Mouse (Mus musculus): ENCODE results near the gene Nfatc4.

Gene Nfatc4

DNA sequence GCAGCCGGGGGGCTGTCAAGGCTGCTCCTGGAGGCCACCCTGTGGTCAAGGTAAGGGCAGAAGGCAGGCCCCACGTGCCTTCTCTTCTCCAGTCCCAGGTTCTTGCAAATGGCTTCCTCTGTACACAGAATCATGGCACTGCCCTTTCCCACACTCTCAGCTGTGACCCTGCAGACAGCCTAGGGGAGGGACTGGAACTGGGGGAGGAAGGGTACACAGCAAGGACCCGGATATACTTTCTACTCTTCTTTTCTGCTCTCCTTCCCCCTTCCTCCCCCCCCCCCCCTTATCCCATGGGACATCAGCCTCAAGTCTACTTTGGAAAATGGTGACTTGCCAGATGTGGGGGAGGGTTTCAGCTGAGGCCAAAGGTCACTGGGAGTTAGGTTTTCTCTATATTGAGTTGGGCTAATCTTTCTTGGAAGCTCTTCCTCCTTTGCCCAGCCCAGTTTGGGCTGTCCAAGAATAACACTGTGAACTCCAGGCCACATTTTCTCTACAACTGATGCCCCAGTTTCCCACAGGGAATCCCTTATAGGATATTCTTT, 5.8 kb downstream of the Nfatc4 start:
- no peak for DNase-seq (ENCODE audit: low read depth, low spot score)
- Histone ChIP-seq H3K27me3 (ENCODE audit: control insufficient read depth, insufficient read depth, low read length, poor library complexity, severe bottlenecking) (no peaks in the 10 kb centered on the region; the same call in none of the 2 replicates), H3K36me3 (ENCODE audit: control insufficient read depth, insufficient read depth, low read length, poor library complexity, severe bottlenecking) (no peaks in the 10 kb centered on the region)

GRCm38 (mm10) chr14:55829854-55830253, 6.9 kb downstream of the Nfatc4 start:
- Histone ChIP-seq H3K27me3 (ENCODE audit: control insufficient read depth, insufficient read depth, low read length, poor library complexity, severe bottlenecking) (no peaks in the 10 kb centered on the region), H3K36me3 (ENCODE audit: control insufficient read depth, insufficient read depth, low read length, poor library complexity, severe bottlenecking) (no peaks in the 10 kb centered on the region)
- no peak for DNase-seq (ENCODE audit: low read depth, low spot score)

DNA sequence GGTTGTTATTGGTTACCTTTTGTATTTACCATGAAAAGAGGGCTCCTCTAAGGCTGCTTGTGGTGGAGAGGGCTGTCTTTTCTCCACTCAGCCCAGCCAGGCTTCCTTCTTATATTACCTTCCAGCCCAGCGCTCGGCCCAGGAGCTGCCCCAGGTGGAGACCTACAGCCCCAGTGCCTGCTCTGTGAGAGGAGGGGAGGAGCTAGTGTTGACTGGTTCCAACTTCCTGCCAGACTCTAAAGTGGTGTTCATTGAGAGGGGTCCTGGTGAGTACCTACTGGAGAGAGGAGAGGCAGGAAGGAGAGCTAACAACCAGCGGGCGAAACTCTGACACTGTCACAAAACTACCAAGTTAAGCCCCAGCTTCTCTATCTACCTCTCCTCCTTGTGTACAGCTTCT, 7.4 kb downstream of the Nfatc4 start:
- no peaks in the 10 kb centered on the region for H3K27me3 ChIP-seq (ENCODE audit: control insufficient read depth, insufficient read depth, low read length, poor library complexity, severe bottlenecking)
- DNase-seq (ENCODE audit: low read depth, low spot score) = no peak
- no peaks in the 10 kb centered on the region for H3K36me3 ChIP-seq (ENCODE audit: control insufficient read depth, insufficient read depth, low read length, poor library complexity, severe bottlenecking)

DNA sequence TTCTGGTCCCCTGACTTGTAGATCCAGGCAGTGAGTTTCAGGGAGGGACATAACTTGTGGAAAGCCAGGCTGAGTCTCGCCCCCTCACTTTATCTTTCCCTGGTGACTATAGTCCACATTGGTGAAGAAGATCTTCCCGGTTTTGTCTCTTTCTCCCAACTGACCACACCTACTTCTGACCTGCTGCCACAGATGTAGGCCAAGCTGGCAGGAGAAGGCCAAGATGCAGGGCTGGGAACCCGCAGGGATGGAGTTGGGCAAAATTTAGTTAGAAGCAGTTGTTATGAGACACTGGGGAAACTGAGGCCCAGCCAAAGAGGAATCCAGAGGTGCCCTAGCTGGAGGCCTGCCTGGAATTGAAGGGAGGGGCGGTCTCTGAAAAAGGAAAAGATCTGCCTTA, 10.2 kb downstream of the Nfatc4 start:
- Histone ChIP-seq H3K27me3 (ENCODE audit: control insufficient read depth, insufficient read depth, low read length, poor library complexity, severe bottlenecking) (no peaks in the 10 kb centered on the region), H3K36me3 (ENCODE audit: control insufficient read depth, insufficient read depth, low read length, poor library complexity, severe bottlenecking) (no peaks in the 10 kb centered on the region)
- no peak for DNase-seq (ENCODE audit: low read depth, low spot score)

GRCm38 (mm10) chr14:55834808-55835533, 12.0 kb downstream of the Nfatc4 start:
- no peak for DNase-seq (ENCODE audit: low read depth, low spot score)
- H3K36me3 ChIP-seq (ENCODE audit: control insufficient read depth, insufficient read depth, low read length, poor library complexity, severe bottlenecking) = no peaks in the 10 kb centered on the region
- no peaks in the 10 kb centered on the region for H3K27me3 ChIP-seq (ENCODE audit: control insufficient read depth, insufficient read depth, low read length, poor library complexity, severe bottlenecking)

DNA sequence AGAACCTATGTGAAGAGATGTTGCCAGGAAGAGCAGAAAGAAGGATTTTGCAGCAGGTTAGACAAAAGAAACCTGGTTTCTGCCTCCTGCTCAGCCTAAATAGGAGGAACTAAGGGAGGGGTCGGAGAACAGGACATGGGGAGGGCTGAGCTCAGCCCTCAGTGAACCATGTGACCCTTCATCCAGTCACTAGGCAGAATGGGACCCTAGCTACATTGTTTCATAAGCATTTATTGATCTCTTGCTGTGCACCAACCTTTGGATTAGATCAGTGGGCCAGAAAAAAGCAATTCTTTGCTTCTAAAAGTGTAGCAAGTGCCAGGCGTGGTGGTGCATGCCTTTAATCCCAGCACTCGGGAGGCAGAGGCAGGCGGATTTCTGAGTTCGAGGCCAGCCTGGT, 15.4 kb downstream of the Nfatc4 start:
- no peak for DNase-seq (ENCODE audit: low read depth, low spot score)

DNA sequence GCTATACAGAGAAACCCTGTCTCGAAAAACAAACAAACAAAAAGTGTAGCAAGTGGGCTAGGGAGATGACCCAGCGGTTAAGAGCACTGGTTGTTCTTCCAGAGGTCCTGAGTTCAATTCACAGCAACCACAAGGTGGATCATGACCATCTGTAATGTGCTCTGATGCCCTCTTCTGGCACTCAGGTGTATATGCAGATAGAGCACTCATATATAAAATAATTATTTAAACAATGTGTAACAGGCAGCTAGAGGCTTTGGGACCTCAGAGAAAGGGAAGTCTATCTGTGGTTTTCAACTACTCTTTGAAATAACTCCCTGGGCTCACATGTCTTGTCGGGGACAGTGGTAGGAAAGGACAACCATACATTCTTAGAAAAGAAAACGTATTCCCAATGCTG, 15.8 kb downstream of the Nfatc4 start:
- peak; percentile 24 for DNase-seq (ENCODE audit: low read depth, low spot score)
- no peaks in the 10 kb centered on the region for H3K27me3 ChIP-seq (ENCODE audit: control insufficient read depth, insufficient read depth, low read length, poor library complexity, severe bottlenecking)

More for the DNA sequence above, 15.4 kb downstream of the Nfatc4 start:
- Histone ChIP-seq H3K36me3 (ENCODE audit: control insufficient read depth, insufficient read depth, low read length, poor library complexity, severe bottlenecking) (no peaks in the 10 kb centered on the region), H3K27me3 (ENCODE audit: control insufficient read depth, insufficient read depth, low read length, poor library complexity, severe bottlenecking) (no peaks in the 10 kb centered on the region)

DNA sequence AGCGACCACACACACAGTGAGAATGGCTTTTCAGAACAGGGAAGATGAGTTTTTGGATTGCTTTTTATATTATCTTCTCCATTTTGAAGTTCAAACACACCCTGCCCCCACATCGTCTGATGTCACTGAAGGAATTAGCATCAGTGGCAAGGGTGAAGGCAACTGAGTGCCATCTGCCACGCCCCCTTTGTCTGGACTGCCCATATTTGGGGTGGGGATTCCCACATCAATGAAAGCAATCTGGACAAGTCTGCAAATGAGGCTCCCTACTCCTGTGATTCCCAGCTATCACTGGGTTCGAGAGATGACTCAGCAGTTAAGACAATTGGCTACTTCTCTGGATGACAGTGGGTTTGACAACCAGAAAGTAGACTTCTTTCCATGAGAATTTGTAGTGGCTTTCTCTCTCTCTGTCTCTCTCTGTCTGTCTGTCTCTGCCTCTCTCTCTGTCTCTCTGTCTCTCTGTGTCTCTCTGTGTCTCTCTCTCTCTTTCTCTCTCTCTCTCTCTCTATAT, 18.0 kb downstream of the Nfatc4 start:
- DNase-seq (ENCODE audit: low read depth, low spot score) = no peak
- H3K36me3 ChIP-seq (ENCODE audit: control insufficient read depth, insufficient read depth, low read length, poor library complexity, severe bottlenecking) = no peaks in the 10 kb centered on the region
- H3K27me3 ChIP-seq (ENCODE audit: control insufficient read depth, insufficient read depth, low read length, poor library complexity, severe bottlenecking) = no peaks in the 10 kb centered on the region

More for the DNA sequence above, 15.8 kb downstream of the Nfatc4 start:
- H3K36me3 ChIP-seq (ENCODE audit: control insufficient read depth, insufficient read depth, low read length, poor library complexity, severe bottlenecking) = no peaks in the 10 kb centered on the region

DNA sequence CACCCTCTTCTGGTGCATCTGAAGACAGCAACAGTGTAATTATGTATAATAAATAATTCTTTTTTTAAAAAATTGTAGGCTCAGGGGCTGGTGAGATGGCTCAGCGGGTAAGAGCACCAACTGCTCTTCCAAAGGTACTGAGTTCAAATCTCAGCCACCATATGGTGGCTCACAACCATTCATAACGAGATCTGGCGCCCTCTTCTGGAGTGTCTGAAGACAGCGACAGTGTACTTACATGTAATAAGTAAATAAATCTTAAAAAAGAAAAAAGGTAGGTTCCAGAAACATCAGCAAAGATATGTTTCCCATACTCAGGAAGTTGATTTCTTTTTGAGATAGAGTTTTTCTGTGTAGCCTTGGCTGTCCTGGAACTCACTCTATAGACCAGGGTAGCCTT, 19.9 kb downstream of the Nfatc4 start:
- Histone ChIP-seq H3K27me3 (ENCODE audit: control insufficient read depth, insufficient read depth, low read length, poor library complexity, severe bottlenecking) (no peaks in the 10 kb centered on the region), H3K36me3 (ENCODE audit: control insufficient read depth, insufficient read depth, low read length, poor library complexity, severe bottlenecking) (no peaks in the 10 kb centered on the region)
- DNase-seq (ENCODE audit: low read depth, low spot score) = peak; percentile 19

- H3K36me3 ChIP-seq (ENCODE audit: control insufficient read depth, insufficient read depth, low read length, poor library complexity, severe bottlenecking) = no peaks in the 10 kb centered on the region
- H3K27me3 ChIP-seq (ENCODE audit: control insufficient read depth, insufficient read depth, low read length, poor library complexity, severe bottlenecking) = no peaks in the 10 kb centered on the region
- no peak for DNase-seq (ENCODE audit: low read depth, low spot score)
Measured at GRCm38 (mm10) chr14:55845506-55846294, 22.8 kb downstream of the Nfatc4 start.

GRCm38 (mm10) chr14:55850885-55851284, 27.9 kb downstream of the Nfatc4 start:
- DNase-seq (ENCODE audit: low read depth, low spot score) = no peak
- H3K36me3 ChIP-seq (ENCODE audit: control insufficient read depth, insufficient read depth, low read length, poor library complexity, severe bottlenecking) = no peaks in the 10 kb centered on the region
- H3K27me3 ChIP-seq (ENCODE audit: control insufficient read depth, insufficient read depth, low read length, poor library complexity, severe bottlenecking) = no peaks in the 10 kb centered on the region; the same call in 1 of the 2 replicates

GRCm38 (mm10) chr14:55852646-55853551, 30.0 kb downstream of the Nfatc4 start:
- H3K27me3 ChIP-seq (ENCODE audit: control insufficient read depth, insufficient read depth, low read length, poor library complexity, severe bottlenecking) = no peaks in the 10 kb centered on the region; the same call in 1 of the 2 replicates
- DNase-seq (ENCODE audit: low read depth, low spot score) = no peak

GRCm38 (mm10) chr14:55853621-55854285, 30.8 kb downstream of the Nfatc4 start, which contains the start of gene Nynrin:
Gene Nynrin, plus strand, starts transcription at chr14:55854010.
- Histone ChIP-seq H3K27me3 (ENCODE audit: control insufficient read depth, insufficient read depth, low read length, poor library complexity, severe bottlenecking) (no peaks in the 10 kb centered on the region; the same call in 1 of the 2 replicates), H3K36me3 (ENCODE audit: control insufficient read depth, insufficient read depth, low read length, poor library complexity, severe bottlenecking) (no peaks in the 10 kb centered on the region)
- no peak for DNase-seq (ENCODE audit: low read depth, low spot score)

More at GRCm38 (mm10) chr14:55852646-55853551, 30.0 kb downstream of the Nfatc4 start:
- no peaks in the 10 kb centered on the region for H3K36me3 ChIP-seq (ENCODE audit: control insufficient read depth, insufficient read depth, low read length, poor library complexity, severe bottlenecking)
